Mouse (Mus musculus) gastrocnemius, postnatal 14 days (tissue): ENCODE measurements around the gene Cmtm2a. TPM values are rescaled to one million over a fixed set of nuclear protein-coding genes. Genes with fewer than 3 reads are reported as not detected.
"Not testable (repeated sequence)": the region's sequence is repeated elsewhere in the genome, so short reads cannot be mapped to it uniquely, and the experiment has no call there.

Source experiments
- DNase-seq: peaks from one replicate; pipeline ENCODE4 v3.0.0; 2021; ENCODE audit warnings: mixed read lengths
- intact Hi-C: fragments of 180-260 bp; cut with DNase I; formaldehyde crosslinking; loops from one replicate; pipeline ENCODE4 v1.15.1; 2025; ENCODE audit warnings: low total_unique reads
- long read RNA-seq, 2 experiments: library from polyadenylated mRNA; stranded (forward); transcript quantifications; one replicate each; pipeline ENCODE4 v2.0.0; 2021
- total RNA-seq, 2 experiments: library from RNA; stranded (reverse); gene quantifications; 2 replicates each; pipeline ENCODE4 v1.2.3; 2021

Cmtm2a gene
- not detected for total RNA-seq
- long read RNA-seq, experiment 1, result 0 reads
- long read RNA-seq, experiment 2, result 0 reads

DNA sequence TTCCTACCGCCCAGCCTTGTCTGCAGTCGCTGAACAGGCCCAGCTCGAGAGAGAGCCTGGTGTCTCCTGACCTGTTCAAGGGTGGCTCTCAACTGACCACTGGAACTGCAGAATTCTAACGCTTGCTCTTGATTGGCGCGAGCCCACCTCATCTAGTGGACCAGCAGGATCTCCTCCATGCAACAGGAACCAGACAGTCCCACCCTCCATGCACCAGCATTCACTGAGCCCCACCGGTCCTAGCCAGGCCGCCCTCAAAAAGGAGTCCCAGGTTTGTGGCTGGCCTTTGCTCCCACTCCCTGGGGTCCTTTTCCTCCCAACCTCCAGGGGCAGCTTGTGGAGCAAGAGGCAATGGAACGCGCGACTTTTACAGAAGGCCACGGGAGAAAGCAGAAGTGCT is at the start of gene Cmtm2a:
TSS of gene Cmtm2a (minus strand) at position 101 of the 400 bp plus-strand sequence.
- not testable (repeated sequence) for DNase-seq
- intact Hi-C loops, result loop anchor here (5.0 kb wide), 1 partner anchor 39 kb away; no protein-coding TSS in a partner anchor

DNA sequence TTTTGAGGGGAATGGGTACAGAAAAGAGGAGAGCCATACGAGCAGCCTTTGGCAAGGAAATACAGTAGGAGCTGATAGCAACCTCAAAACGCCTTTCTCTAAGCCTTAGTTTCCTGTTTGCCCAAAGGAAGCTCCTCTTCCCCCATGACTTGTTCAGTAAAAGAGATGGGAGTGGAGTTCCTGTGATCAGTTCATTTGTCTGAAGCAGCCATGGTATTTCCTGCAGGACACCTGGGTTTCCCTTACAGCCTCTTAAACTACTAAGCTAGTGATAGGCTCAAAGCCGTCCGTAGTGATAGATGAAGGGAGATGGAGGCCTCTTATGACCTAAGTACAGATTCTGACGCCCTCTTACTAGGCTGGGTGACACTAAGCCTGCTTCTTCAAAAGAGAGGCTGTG is 49.4 kb upstream of the Cmtm2a start:
- intact Hi-C loops, result loop anchor here (5.0 to 10.0 kb wide), 4 partner anchors 62 to 222 kb away; partner anchors contain the start of gene Cklf
- DNase-seq, result no peak

DNA sequence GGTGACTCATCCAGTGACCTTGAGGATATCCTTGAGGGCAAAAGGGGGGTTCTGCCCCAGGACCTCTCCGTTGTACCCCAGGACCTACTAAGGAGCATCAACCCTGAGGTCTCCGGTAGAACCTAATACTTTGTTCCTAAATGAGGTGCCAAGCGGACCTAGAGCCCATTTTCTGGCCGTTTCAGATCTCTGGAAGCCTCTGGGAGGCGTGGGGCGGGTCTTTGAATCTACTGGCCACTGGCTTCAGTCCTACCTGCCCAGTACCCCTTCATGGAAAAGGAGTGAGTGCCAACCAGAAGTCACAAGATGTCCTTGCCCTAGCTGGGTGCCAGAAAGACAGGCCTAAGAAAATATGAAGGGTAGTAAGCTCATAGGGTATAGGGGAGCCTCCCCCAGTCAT is 48.7 kb upstream of the Cmtm2a start:
- intact Hi-C loops, result loop anchor here (5.0 to 10.0 kb wide), 4 partner anchors 63 to 223 kb away; partner anchors contain the start of gene Cklf
- DNase-seq, result no peak

- intact Hi-C loops, result loop anchor here (5.0 to 10.0 kb wide), 4 partner anchors 64 to 224 kb away; partner anchors contain the start of gene Cklf
- DNase-seq, result peak; percentile 85
These were observed 48.2 kb upstream of the Cmtm2a start for GRCm38 (mm10) chr8:104341106-104341561.

GRCm38 (mm10) chr8:104340233-104341105 is 47.5 kb upstream of the Cmtm2a start:
- intact Hi-C loops, result loop anchor here (5.0 to 10.0 kb wide), 4 partner anchors 64 to 224 kb away; partner anchors contain the start of gene Cklf
- peak; percentile 85 for DNase-seq

DNA sequence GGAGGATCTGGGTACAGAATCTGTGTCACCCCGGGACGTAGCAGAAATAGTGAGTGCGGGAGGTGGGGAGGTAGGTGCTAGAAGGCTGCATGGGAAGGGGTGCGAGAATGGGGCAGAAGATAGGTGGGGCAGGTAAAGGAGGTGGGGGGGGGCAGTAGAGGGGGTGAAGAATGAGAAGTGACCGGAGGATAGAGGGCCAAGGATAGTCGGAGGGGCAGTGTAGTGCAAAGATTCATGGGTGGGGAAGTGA is 46.9 kb upstream of the Cmtm2a start:
- peak; percentile 16 for DNase-seq
- intact Hi-C loops, result loop anchor here (5.0 to 10.0 kb wide), 4 partner anchors 65 to 225 kb away; partner anchors contain the start of gene Cklf

DNA sequence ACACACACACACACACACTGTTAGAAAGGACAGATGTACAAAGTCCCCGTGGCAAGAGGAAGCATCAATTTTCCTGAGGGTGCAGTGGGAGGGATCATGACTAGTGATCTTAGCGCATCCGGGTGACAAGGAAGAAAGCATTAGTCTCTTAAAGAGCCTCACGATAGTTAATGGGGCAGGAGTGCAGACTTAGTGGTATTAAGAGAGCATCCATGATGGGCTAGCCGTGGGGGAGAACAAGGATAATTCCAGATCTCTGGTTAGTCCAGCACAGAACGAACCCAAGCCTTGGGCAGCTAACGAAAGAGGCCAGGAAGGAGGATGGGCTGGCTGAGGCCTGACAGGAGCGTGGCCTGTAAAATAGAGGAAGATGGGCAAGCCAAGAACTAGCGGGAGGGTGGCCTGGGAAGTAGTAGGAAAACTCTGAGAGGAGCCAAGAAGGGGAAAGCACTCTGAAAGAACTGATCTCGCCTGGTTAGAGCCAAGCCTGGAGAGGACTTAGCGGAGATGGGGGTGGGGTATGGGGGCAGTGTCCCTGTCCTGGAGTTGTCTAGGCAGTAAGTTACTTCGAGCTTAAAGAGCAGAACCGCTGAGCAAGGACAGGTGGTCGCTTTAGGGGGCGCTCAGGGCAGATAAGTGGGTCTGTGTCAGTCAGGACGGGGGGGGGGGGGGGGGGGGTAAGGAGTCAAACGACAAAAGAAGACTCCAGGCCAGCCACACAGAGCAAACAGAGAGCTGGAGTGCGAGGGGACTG is 46.4 kb upstream of the Cmtm2a start, which contains the start of gene Cmtm3:
TSS of gene Cmtm3 (plus strand) at position 182 of the 754 bp plus-strand sequence.
- DNase-seq, result peak; percentile 49
- intact Hi-C loops, result no loop called here

DNA sequence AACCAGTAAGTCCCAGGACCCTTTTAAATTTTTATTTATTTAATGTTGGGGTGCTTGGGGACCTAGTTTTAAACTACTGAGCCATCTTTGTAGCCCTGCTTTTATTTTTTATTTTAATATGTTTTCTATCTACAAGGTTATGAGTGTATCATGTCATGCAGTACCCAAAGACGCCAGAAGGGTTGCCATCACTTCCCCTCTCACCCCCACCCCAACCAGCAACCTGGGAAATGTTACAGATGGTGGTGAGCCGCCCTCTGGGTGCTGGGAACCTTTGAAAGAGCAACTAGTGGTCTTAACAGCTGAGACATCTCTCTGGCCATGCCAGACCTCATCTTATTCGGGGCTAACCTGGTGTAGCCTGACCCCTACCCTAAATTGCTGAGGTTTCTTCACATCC is 44.9 kb upstream of the Cmtm2a start:
- intact Hi-C loops, result no loop called here
- DNase-seq, result no peak

DNA sequence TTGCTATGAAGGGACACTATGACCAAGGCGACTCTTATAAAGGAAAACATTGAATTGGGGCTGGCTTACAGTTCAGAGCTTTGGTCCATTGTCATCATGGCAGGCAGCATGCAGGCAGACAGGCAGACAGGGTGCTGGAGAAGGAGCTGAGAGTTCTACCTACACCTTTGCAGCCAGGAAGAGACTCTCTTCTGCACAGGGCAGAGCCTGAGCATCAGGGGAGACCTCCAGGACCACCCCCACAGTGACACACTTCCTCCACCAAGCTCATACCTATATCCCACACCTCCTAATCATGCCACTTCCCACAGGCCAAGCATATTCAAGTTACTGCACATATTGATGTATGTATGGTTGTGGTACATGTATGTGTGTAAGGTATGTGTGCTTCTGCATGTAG is 43.8 kb upstream of the Cmtm2a start:
- intact Hi-C loops, result no loop called here
- DNase-seq, result no peak

GRCm38 (mm10) chr8:104334196-104334595 is 41.2 kb upstream of the Cmtm2a start:
- intact Hi-C loops, result loop anchor here (5.0 kb wide), 1 partner anchor 42 kb away; the partner anchor contains the start of gene Cmtm2a
- no peak for DNase-seq

- intact Hi-C loops, result loop anchor here (5.0 kb wide), 1 partner anchor 41 kb away; the partner anchor contains the start of gene Cmtm2a
- no peak for DNase-seq
These were observed 40.8 kb upstream of the Cmtm2a start for GRCm38 (mm10) chr8:104333786-104334185.

DNA sequence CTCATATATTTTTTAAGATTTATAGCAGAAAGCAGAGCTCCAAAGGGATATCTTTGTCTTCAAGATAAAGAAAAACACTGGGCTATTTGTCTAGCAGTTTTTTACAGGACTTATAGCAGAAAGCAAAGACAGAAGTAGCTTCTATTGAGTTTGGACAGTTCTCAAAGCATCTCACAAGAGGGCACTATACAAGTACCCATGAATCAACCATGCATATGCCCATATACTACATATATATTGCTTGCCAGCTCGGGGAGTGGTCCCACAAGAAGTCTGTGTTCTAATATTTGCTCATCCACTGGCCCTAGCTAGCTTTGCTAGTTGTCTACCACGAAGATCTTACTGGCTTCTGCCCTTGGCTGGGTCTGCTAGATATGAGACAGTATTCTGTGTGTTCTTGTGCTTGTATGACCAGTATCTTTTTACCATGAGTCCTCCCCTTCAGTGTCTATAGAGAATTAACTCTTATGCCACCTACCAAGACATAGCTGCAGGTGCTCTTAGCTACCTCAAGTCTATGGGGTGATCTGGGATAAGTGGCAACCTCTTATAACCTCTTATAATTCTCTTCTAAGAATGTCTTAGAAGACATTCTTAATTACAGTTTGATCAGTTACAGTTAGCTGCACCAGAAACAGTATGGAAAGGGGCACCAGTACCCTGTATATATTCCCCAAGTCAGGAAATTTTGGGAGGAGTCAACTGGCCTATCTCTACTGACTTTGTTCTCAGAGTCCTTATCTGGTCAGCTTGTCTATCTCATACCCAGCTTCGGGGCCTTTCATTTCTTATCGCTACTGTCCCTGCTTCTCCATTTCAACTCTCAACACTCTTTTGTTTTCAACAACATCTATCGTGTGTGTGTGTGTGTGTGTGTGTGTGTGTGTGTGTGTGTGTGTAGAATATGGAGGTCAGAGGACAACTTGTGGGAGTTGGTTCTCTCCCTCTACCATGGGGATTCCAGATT is 40.0 kb upstream of the Cmtm2a start:
- DNase-seq, result no peak
- intact Hi-C loops, result loop anchor here (5.0 kb wide), 1 partner anchor 41 kb away; the partner anchor contains the start of gene Cmtm2a

- DNase-seq, intact Hi-C loops: not testable (repeated sequence)
These were observed 28.9 kb upstream of the Cmtm2a start, which contains the start of gene Cmtm2b for GRCm38 (mm10) chr8:104321930-104322329. Gene Cmtm2b, plus strand, starts transcription at chr8:104322230.

DNA sequence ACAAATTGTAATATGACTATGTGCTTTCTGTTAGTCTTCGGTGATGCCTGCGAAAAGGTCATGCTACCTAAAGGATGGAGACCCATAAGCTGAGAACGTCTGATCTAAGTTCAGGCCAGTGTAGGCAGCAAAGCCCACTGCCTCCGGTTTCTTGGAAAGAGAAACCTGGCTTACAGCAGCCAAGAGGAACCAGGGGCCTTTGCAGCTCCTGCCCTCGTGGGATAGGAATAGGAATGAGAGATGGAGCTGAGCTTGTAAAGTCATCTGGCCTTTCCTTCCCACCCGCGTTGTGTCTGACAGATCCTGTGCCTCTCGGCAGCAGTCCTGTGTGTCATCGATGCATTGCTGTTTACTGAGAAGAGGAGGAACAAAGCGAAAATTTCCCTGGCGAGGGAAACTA is 28.3 kb upstream of the Cmtm2a start, which contains the start of gene Gm11020:
TSS of gene Gm11020 (plus strand) at position 301 of the 400 bp plus-strand sequence.
- DNase-seq, intact Hi-C loops: not testable (repeated sequence)

DNA sequence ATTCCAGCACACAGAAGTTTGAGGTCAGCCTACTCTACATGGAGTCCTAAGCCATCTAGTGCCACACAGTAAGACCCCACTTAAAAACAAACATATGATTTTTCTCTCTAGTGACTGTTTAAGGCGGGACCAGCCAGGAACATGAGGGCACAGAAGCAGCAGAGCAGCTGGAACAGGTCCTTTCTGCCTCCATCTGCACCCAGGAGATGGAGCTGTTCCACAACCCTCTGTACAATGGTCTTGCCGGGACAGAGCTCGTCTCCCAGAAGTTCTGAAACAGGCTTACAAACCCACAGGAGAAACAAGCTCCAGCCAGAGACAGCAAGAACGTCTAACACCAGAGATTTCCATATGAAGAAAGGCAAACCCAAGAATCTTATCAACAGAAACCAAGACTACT is 20.3 kb upstream of the Cmtm2a start:
- peak; percentile 8 for DNase-seq
- intact Hi-C loops, result no loop called here

- intact Hi-C loops, DNase-seq: not testable (repeated sequence)
These were observed 19.0 kb upstream of the Cmtm2a start for GRCm38 (mm10) chr8:104312023-104312422.

DNA sequence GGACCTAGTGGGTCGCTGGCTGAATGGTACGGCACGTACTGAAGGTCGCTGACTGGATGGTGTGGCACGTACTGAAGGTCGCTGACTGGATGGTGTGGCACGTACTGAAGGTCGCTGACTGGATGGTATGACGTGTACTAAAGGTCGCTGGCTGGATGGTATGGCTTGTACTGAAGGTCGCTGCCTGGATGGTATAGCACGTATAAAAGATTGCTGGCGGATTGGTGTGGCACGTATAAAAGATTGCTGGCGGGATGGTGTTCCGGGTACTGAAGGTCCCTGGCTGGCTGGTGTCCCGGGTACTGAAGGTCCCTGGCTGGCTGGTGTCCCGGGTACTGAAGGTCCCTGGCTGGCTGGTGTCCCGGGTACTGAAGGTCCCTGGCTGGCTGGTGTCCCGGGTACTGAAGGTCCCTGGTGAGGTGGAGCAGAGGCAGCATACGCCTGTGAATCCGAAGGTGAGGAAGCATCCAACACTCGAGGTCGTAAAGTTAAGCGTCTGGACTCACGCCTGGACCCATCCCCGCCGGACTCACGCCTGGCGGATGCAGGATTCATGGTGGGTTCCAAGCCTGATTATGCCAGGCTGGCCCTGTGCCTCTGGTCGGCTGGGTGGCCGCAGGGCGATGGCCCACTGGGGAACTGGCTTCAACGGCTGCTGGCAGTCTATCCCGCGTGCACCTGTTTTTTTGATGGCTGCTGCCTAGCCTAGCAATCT is 16.6 kb upstream of the Cmtm2a start, which contains the start of the genes Gm45711 and Cmtm1:
TSS of gene Gm45711 (minus strand) at position 641 of the 715 bp plus-strand sequence.
TSS of gene Cmtm1 (minus strand) at position 705 of the 715 bp plus-strand sequence.
- DNase-seq, result peak; percentile 66
- intact Hi-C loops, result not testable (repeated sequence)

DNA sequence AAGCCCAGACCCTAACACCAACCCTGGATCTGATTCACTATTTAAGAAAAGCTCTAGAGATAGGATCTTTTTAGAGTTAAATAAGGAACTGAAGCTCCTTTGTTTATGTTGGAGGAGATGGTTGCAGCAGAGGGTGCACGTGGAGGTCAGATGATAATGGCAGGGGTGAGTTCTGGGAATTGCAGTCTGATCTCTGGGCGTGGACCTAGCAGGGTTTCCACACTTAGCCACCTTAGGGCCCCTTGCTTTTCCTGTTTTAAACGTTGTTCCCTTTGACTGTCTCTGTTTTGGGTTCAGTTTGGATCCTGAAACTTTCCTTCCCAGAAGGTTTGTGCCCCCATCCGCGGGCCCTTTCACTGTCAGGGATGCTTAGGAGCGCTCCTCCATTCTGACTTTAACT is 15.4 kb upstream of the Cmtm2a start:
- intact Hi-C loops, DNase-seq: not testable (repeated sequence)
